Mouse (Mus musculus): ENCODE measurements around the gene Stk10. TPM values are rescaled to one million over a fixed set of nuclear protein-coding genes. Genes with fewer than 3 reads are reported as not detected.

The Stk10 gene
- polyA plus RNA-seq, 1 experiment from 2014 or later, result 1.3 TPM

DNA sequence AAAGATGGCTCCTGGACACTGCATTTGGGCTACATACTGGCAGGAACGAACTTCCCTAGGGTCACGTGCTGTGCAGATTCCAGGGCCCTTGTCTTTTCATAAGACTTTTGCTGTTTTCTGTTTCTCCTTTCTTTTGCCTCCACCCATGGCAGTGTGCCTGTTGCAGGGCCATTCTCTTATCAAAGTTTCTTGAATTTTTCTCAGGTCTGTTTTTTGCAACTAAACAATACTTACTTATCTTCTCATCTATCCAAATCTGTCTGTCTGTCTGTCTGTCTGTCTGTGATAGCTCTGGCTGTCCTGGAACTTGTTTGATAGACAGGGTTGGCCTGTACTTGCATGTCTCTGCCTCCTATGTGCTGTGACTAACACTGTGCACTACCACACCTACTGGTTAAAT is 101.7 kb downstream of the Stk10 start:
- Histone ChIP-seq H3K27ac (no peak overlapping the region), H3K4me1 (no peaks in the 10 kb centered on the region), H3K36me3 (ENCODE audit: poor library complexity, severe bottlenecking) (no peaks in the 10 kb centered on the region), H3K9ac (no peak overlapping the region), H3K4me2 (no peak overlapping the region), H3K27me3 (no peaks in the 10 kb centered on the region), H3K9me3 (replicated peaks) (no peaks in the 10 kb centered on the region), H3K4me3 (no peak overlapping the region)
- WGBS, result 68% methylated on average over 2 of the region's 2 CpGs
- no peak for ATAC-seq

DNA sequence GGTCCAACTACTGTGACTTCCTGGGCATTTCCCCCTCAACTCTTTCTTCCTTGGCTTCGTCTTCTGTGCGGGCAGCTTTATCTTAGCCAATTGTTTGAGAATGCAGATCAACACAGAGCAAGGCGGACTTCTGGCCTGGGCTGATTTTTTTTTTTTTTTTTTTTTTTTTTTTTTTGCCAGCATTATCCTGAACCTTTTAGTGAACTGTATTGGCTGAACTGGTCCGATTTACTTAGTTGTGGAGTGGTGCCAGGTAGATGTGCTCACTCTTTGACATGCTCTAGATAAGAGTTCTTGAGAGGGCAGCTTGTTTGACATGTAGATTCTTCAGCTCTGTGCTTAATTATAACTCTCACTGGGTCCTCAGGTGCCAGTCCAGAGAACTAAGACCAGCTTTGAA is 103.2 kb downstream of the Stk10 start:
- WGBS, result 76% methylated on average over 4 of the region's 4 CpGs
- Histone ChIP-seq H3K4me1 (peaks cover 9% of the 10 kb centered on the region), H3K36me3 (ENCODE audit: poor library complexity, severe bottlenecking) (no peaks in the 10 kb centered on the region), H3K4me2 (no peak overlapping the region), H3K27ac (no peak overlapping the region), H3K9me3 (replicated peaks) (no peaks in the 10 kb centered on the region), H3K27me3 (no peaks in the 10 kb centered on the region), H3K4me3 (no peak overlapping the region), H3K9ac (no peak overlapping the region)
- ATAC-seq, result no peak

DNA sequence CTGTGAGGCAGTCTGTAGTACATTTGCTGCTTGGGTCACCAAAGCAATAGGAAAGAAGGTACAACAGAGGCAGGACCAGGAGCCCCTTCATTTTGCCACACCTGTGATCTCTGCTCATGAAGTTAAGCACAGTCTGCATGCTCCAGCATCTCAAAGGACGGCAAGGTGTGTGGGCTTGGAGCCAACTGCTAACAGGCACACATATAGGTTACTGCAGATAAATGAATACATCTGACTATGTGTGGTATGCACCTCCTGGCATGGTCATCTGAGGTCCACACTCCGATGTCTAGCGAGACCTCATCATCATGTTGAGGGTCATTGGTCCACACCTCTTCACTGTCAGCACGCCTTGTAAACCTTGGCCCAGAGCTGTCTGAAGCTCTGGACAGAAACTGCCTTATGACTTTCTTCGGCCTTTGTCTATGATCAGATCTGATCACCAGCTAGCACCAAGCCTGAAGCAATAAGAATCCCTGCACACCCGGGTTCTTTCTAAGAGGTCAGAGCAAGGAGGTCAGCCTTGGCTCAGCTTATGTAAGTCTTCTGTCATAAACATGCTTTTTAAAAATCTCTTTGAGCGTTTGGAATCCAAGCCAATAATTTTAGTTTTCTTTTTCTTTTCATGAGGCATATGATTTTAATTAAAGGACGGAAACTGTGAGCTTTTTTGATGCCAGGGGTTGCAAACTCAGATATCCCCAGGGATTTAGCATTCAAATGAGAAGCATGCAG is 105.6 kb downstream of the Stk10 start:
- Histone ChIP-seq H3K36me3 (ENCODE audit: poor library complexity, severe bottlenecking) (no peaks in the 10 kb centered on the region), H3K4me2 (no peak overlapping the region), H3K4me1 (peaks cover 17% of the 10 kb centered on the region), H3K9me3 (replicated peaks) (no peaks in the 10 kb centered on the region), H3K27ac (no peak overlapping the region), H3K4me3 (no peak overlapping the region), H3K9ac (no peak overlapping the region), H3K27me3 (no peaks in the 10 kb centered on the region)
- no peak for ATAC-seq
- 86% methylated on average over 8 of the region's 8 CpGs for WGBS

DNA sequence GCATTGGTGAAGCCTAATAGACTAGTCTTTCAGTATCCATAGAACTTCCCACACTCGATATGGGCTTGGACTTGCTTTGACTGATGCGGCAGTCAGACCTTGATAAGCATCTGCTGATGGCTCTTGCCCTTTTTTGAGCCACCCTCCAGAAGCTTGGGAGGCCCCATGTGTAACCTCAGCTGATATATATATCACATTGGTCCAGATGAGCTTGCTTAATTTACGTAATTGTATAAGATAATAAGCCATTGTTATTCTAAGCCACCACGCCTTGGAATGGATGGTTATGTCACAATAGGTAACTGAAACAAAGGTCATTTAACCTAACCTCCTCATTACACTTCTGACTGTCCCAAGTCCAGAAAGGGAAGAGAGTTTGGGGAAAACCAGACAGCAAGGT is 107.5 kb downstream of the Stk10 start:
- Histone ChIP-seq H3K4me3 (no peak overlapping the region), H3K27ac (no peak overlapping the region), H3K9me3 (replicated peaks) (no peaks in the 10 kb centered on the region), H3K4me2 (no peak overlapping the region), H3K27me3 (no peaks in the 10 kb centered on the region), H3K9ac (no peak overlapping the region), H3K4me1 (peaks cover 25% of the 10 kb centered on the region), H3K36me3 (ENCODE audit: poor library complexity, severe bottlenecking) (no peaks in the 10 kb centered on the region)
- WGBS, result 90% methylated on average over 4 of the region's 4 CpGs
- no peak for ATAC-seq

DNA sequence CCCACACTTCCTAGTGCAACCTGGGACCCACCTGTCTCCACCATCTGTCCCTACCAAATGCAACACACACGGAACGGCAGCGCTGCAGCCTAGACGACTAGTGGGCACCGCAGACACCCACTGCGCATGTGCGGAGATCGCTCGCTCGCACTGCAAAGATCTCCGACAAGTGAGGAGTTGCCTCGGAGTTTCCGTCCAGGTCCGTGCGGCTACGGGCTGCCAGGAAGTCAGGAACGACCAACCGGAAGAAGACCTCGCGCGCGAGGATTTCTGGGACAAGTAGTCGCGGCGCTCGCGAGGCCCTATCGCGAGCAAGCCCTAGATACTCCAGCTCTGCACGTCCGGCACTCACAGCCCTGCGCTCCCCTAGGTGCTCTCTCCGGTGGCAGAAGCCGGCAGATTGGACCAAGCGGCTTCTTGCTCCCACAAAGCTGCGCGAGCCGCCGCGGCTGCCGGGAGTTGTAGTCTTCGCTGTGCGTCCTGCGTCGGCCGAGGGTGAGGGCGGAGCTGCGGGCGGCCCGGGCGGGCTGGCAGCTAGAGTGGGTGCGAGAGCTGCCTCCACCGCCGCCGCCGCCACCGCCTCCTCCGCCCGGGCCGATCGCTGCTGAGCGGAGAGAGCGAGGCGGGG is 109.3 kb downstream of the Stk10 start, which contains the start of gene Fbxw11:
TSS of gene Fbxw11 (plus strand) at position 476 of the 628 bp plus-strand sequence.
- H3K27me3 ChIP-seq, result no peaks in the 10 kb centered on the region
- peak; percentile 96 for ATAC-seq
- peak within 1 kb of the TSS; percentile 97 for H3K9ac ChIP-seq
- peak within 1 kb of the TSS; percentile 99 for H3K27ac ChIP-seq
- H3K4me1 ChIP-seq, result peaks cover 25% of the 10 kb centered on the region
- under 1% methylated on average over 63 of the region's 64 CpGs for WGBS
- H3K4me2 ChIP-seq, result peak within 1 kb of the TSS; percentile 88
- H3K36me3 ChIP-seq (ENCODE audit: poor library complexity, severe bottlenecking), result no peaks in the 10 kb centered on the region
- H3K4me3 ChIP-seq, result peak within 1 kb of the TSS; percentile 95
- H3K9me3 ChIP-seq (replicated peaks), result no peaks in the 10 kb centered on the region

DNA sequence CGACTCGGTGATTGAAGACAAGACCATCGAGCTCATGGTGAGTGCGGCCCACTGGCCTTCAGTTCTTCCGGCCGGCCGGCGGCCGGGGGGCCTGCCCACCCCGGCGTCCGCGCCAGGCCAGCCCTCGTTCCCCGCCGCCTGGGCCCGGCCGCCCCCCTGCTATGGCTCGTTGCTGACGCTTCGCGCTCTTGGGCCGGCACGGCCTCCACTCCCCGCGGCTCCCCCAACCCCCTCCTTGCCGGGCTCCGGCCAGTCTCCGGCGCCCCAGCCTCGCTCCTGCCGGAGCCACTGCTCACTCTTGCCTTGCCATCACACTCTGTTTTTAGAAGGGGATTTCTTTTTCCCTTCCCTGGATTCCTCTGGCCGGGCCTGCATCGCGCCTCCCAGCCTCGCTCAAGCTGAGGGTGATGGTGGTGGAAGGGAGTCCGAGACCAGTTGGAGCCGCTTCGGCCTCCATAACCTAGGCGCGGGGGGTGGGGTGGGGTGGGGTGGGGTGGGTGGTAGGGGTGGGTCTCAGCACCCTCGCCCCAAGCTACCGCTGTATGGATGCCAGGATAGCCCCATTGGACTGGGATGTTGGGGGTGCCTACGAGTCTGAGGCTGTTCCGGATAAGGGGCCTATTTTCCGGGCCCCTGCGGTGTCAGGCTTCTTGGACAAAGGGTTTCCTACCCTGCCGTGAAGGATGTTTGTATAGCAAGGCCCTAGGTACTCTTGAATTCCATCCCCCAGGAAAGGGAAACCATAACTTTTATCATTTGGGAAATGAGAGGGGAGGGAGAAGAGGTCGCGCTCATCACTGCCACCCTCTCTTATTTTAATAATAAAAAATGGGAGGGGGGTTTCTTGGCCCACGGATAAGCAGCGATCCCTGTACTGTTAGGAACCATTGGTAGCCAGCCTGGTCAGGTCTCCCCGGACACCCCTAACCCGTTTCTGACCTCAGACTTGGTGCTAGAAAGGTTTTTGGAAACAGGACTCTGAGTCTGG is 110.1 kb downstream of the Stk10 start:
- Histone ChIP-seq H3K27me3 (no peaks in the 10 kb centered on the region), H3K9ac (peak overlapping the region; percentile 97), H3K36me3 (ENCODE audit: poor library complexity, severe bottlenecking) (no peaks in the 10 kb centered on the region), H3K27ac (peak overlapping the region; percentile 99), H3K4me2 (peak overlapping the region; percentile 88), H3K4me1 (peaks cover 25% of the 10 kb centered on the region), H3K4me3 (peak overlapping the region; percentile 95), H3K9me3 (replicated peaks) (no peaks in the 10 kb centered on the region)
- under 1% methylated on average over 50 of the region's 54 CpGs for WGBS
- ATAC-seq, result peak; percentile 61

DNA sequence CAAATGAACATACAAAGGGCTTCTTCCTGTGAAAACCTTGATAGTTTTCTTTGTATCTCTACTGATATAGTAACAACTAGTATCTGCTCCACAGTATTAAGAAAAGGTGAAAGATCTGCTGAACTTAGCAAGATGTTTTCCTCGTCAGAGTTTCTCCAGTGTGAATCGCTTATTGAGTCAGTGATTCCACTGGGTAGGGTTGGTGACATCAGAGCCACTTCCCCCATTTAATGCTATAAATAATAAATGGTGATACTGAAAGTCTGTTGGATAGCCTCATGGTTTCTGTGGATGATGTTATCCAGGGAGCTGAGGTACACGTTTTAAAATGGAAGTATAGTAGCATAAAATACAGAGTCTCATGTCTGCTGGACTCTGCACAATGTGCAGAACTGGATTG is 110.9 kb downstream of the Stk10 start:
- Histone ChIP-seq H3K27ac (no peak overlapping the region), H3K9me3 (replicated peaks) (no peaks in the 10 kb centered on the region), H3K4me2 (peak overlapping the region; percentile 88), H3K4me3 (peak overlapping the region; percentile 95), H3K36me3 (ENCODE audit: poor library complexity, severe bottlenecking) (no peaks in the 10 kb centered on the region), H3K4me1 (peaks cover 25% of the 10 kb centered on the region), H3K9ac (peak overlapping the region; percentile 97), H3K27me3 (no peaks in the 10 kb centered on the region)
- ATAC-seq, result no peak
- WGBS, result 51% methylated on average over 3 of the region's 3 CpGs

DNA sequence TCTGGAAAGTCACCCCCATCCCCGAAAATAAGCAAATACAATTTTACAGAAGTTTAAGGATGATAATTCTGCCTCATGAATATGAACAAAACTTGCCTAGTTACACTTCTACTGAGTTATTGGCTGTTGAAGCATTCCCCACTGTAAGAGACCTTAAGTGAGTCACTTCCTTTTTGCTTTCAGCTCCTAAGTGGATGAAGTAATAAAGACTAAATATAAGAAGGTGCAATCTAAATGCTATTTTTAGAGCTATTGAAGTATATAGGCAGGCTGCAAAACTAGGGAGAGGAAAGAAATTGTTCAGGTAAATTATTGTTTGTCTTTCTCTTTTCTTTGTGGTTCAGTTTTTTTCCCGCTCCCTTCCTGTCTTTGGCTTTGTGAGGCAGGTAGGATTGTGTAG is 114.2 kb downstream of the Stk10 start:
- Histone ChIP-seq H3K4me1 (peaks cover 24% of the 10 kb centered on the region), H3K9ac (no peak overlapping the region), H3K4me3 (no peak overlapping the region), H3K36me3 (ENCODE audit: poor library complexity, severe bottlenecking) (no peaks in the 10 kb centered on the region), H3K4me2 (no peak overlapping the region), H3K27ac (no peak overlapping the region), H3K9me3 (replicated peaks) (no peaks in the 10 kb centered on the region), H3K27me3 (no peaks in the 10 kb centered on the region)
- no peak for ATAC-seq
- WGBS, result 85% methylated on average over 2 of the region's 2 CpGs

DNA sequence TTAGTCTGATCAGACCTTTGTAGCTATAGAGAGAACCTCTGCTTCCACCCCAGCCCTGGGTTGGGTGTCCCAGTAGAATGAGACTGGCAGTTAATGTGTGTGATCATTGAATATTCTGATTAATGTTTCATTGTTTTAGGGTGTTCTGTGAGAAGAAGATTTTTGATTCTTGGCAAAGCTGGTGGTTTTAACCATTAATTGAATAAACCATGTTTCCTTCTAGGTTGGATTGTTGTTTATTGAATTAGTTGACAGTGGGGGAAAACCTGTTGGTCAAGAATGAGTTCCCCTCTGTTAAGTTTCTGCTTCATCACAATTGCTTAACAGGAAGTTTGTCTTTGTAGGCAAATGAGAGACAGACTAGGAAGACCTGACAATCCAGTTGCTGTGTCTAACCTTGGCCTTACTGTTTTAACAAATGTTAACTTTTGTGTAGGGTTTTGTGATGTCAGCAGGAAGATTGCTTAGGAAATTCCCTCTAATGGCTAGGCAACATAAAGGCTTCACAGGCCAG is 117.2 kb downstream of the Stk10 start:
- Histone ChIP-seq H3K4me1 (peaks cover 17% of the 10 kb centered on the region; the same call in 1 of the 2 replicates), H3K27ac (no peak overlapping the region)

DNA sequence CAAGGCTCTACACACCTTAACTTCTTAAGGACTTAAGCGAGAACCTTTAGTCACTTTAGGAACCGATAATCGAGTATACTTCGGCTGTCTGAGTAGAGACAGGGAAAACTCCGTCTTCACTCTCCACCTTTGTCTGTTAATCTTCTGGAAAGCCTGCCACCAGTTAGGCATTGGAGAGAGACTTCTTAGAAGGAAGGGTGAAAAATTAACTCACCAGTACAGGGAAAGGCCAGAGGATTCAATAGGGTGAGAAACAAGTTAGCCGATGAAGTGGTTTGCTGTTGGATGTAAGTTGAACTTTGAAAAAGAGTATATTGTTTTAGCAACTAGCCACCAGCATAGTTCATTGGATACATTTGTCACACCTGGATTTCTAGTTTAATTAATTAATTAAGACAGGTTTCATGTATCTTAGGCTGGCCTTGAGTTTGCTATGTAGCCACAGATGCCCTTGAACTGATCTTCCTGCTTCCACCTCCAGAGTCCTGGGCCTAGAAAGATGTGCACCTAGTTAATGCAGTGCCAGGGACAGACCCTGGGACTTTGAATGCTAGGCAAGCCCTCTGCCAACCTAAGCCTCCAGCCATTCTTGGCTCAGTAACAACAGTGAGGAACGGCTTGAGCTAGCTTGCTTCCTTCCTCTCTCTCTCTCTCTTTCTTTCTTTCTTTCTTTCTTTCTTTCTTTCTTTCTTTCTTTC is 117.9 kb downstream of the Stk10 start:
- Histone ChIP-seq H3K4me2 (no peak overlapping the region), H3K9me3 (replicated peaks) (no peaks in the 10 kb centered on the region), H3K4me3 (no peak overlapping the region), H3K36me3 (ENCODE audit: poor library complexity, severe bottlenecking) (no peaks in the 10 kb centered on the region), H3K4me1 (peaks cover 20% of the 10 kb centered on the region; the same call in 1 of the 2 replicates), H3K27ac (no peak overlapping the region), H3K27me3 (no peaks in the 10 kb centered on the region), H3K9ac (no peak overlapping the region)
- 90% methylated on average over 7 of the region's 7 CpGs for WGBS
- no peak for ATAC-seq

More for the DNA sequence above, 117.2 kb downstream of the Stk10 start:
- no peak overlapping the region for H3K4me2 ChIP-seq
- no peak overlapping the region for H3K9ac ChIP-seq
- H3K36me3 ChIP-seq (ENCODE audit: poor library complexity, severe bottlenecking), result no peaks in the 10 kb centered on the region
- ATAC-seq, result no peak
- H3K9me3 ChIP-seq (replicated peaks), result no peaks in the 10 kb centered on the region
- H3K27me3 ChIP-seq, result no peaks in the 10 kb centered on the region
- no peak overlapping the region for H3K4me3 ChIP-seq

DNA sequence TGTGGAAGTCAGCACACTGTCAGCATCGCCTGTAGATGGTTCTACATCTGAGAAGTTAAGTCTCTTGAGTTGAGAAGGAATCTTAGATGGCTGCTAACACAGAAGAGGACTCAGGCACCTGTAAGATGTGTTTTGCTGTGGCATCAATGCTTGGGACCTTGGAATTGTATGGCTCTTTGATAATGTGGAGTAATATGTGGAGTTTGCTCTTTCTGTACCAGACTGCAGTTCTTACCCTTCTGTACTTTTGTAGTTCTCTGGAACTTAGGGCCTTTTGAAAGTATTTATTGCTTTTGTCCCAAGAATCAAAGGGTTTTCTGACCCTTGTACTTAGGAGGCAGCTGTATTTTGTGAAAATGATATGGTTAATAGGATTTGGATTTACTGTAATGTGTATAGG is 118.6 kb downstream of the Stk10 start:
- no peak for ATAC-seq
- Histone ChIP-seq H3K27me3 (no peaks in the 10 kb centered on the region), H3K27ac (no peak overlapping the region)

More for the DNA sequence above, 118.6 kb downstream of the Stk10 start:
- Histone ChIP-seq H3K4me3 (no peak overlapping the region), H3K4me1 (peaks cover 20% of the 10 kb centered on the region; the same call in 1 of the 2 replicates), H3K36me3 (ENCODE audit: poor library complexity, severe bottlenecking) (no peaks in the 10 kb centered on the region), H3K9ac (no peak overlapping the region), H3K4me2 (no peak overlapping the region), H3K9me3 (replicated peaks) (no peaks in the 10 kb centered on the region)
- WGBS, result 94% methylated on average over 1 of the region's 1 CpGs
